8 mouse cellular contexts compared by ENCODE assay signal in the genomic region with DNA sequence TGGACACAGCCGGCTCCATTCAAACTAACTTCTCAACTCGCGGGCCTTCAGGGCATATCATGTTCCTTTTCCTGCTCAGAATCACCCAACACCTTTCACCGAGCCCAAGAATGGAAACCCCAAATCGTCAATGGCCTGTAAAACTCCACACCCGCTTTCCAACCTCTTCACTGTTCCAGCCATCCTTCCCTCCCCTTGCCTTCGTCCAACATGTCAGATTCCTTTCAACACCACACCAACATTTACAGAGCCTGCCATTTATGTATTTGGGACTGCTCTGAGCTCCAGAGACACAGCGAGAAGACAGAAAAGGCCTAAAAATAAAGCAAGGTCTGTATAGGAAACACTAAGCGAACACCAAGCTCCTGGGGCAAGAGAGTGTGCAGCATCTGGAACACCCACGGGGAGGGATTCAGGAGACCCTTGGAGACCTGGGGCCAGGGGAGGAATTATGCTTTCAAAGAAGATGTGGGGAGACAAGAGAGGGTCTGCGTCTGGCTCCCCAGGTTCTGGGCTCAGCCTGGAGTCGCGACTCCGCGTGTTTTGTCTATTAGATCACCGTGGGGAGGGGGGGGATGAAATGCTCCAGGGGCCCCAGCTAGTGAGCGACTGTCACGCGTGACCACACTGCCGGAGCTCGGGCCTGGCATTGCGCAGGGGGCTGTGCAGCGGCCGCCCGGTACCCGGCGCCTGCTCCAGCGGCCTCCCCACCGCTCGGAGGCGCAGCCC. TPM values are rescaled to one million over a fixed set of nuclear protein-coding genes. Genes with fewer than 3 reads are reported as not detected.
A peak's percentile ranks its signal among the peaks of the same experiment; 100 is the strongest.
DNase-seq lines count a peak whose midpoint lies in the region; ATAC-seq and TF ChIP-seq lines count a peak whose summit lies in the region.

No protein-coding gene starts in this region.

- H3K36me3 ChIP-seq in G1E (replicated peaks) (peaks cover 55% of the 10 kb centered on the region), macrophage (ENCODE audit: inconsistent target) (no peaks in the 10 kb centered on the region)
- H3K36me3 ChIP-seq in forebrain, embryonic 10.5 days (replicated peaks) = peaks cover 41% of the 10 kb centered on the region

- no peaks in the 10 kb centered on the region for H3K9me3 ChIP-seq in G1E (replicated peaks)
- H3K9me3 ChIP-seq in forebrain, embryonic 10.5 days = peaks cover 8% of the 10 kb centered on the region

- ATAC-seq in G1E (ENCODE audit: extremely low read depth, insufficient number of reproducible peaks, low FRiP score, poor library complexity, severe bottlenecking) = no peak

- no peak for DNase-seq in cerebellum, adult 2 months
- DNase-seq in cerebellum, adult 9-11 months = no peak
- no peak for DNase-seq in G1E (ENCODE audit: low spot score)
- peak; percentile 40 for DNase-seq in forebrain, embryonic 10.5 days (ENCODE audit: extremely low spot score, low spot score)
- peak; percentile 50 for DNase-seq in induced T-regulatory cell, adult 2 months (ENCODE audit: low read depth)
- DNase-seq in testis, postnatal 14 days (ENCODE audit: low spot score) = no peak
- no peak for DNase-seq in left cerebral cortex, adult 9 months (ENCODE audit: low spot score in 2 of 2)

- H3K4me3 ChIP-seq in cerebellum, adult 2 months (replicated peaks; ENCODE audit: insufficient read depth, low read depth, low read length) = peak overlapping the region; percentile 82
- H3K4me3 ChIP-seq in G1E (ENCODE audit: low read depth, low read length) (peak overlapping the region; percentile 88), macrophage (ENCODE audit: inconsistent target) (peak overlapping the region; percentile 92)
- H3K4me3 ChIP-seq in forebrain, embryonic 10.5 days = peak overlapping the region; percentile 98

- H3K27me3 ChIP-seq in cerebellum, adult 2 months (ENCODE audit: control insufficient read depth, insufficient read depth, low read length) = no peaks in the 10 kb centered on the region
- H3K27me3 ChIP-seq in G1E (ENCODE audit: insufficient read depth, low read length) = no peaks in the 10 kb centered on the region
- H3K27me3 ChIP-seq in forebrain, embryonic 10.5 days (ENCODE audit: poor library complexity, severe bottlenecking) = peaks cover 46% of the 10 kb centered on the region

- peaks cover 22% of the 10 kb centered on the region for H3K4me1 ChIP-seq in cerebellum, adult 2 months (ENCODE audit: control insufficient read depth, insufficient read depth, low read length)
- H3K4me1 ChIP-seq in G1E (ENCODE audit: insufficient read depth, low read depth, low read length) = peaks cover 61% of the 10 kb centered on the region
- H3K4me1 ChIP-seq in forebrain, embryonic 10.5 days = peaks cover 30% of the 10 kb centered on the region

- no peak for TF ChIP-seq CTCF in cerebellum, adult 2 months (IDR thresholded peaks at IDR 0.05; ENCODE audit: borderline replicate concordance, insufficient read depth, low read depth, low read length)
- no peak for TF ChIP-seq CTCF in G1E (IDR thresholded peaks at IDR 0.05; ENCODE audit: low read depth, low read length)

- H3K27ac ChIP-seq in cerebellum, adult 2 months (ENCODE audit: insufficient read depth, low read length) = peak overlapping the region; percentile 98
- peak overlapping the region; percentile 98 for H3K27ac ChIP-seq in forebrain, embryonic 10.5 days
- H3K27ac ChIP-seq in macrophage = peak overlapping the region; percentile 85

- TF ChIP-seq POLR2A in cerebellum, adult 2 months (IDR thresholded peaks at IDR 0.05; ENCODE audit: borderline replicate concordance, insufficient read depth, low read length) = no peak

- under 1% methylated on average over 31 of the region's 31 CpGs for WGBS in cerebellum, adult 2 months
- 2% methylated on average over 31 of the region's 31 CpGs for WGBS in forebrain, embryonic 10.5 days
- 2% methylated on average over 26 of the region's 31 CpGs for WGBS in macrophage (ENCODE audit: missing documents)

- H3K79me2 ChIP-seq in macrophage (ENCODE audit: inconsistent target) = peaks cover 52% of the 10 kb centered on the region

RNA-seq across cellular contexts. Expression of a gene that starts 1.0 kb away (rescaled TPM):
- 60.5 and 63.1 TPM in 2 replicates for polyA plus RNA-seq in cerebellum, adult 2 months (2012; rRNA removed)
- 16.7 and 21.3 TPM in 2 replicates for total RNA-seq in G1E (2014; fragmentation: Nextera tagmentation)
- total RNA-seq in G1E (2017) = 46.4 and 48.1 TPM in 2 replicates
- 73.3 and 81.7 TPM in 2 replicates for polyA plus RNA-seq in G1E (2012)
- polyA plus RNA-seq in forebrain, embryonic 10.5 days (2016; fragmentation: Nextera tagmentation; extraction: Ambion mirVana) = 46.7 and 48.6 TPM in 2 replicates
- 10 to 100 TPM in 22 of 26 experiments, 1 to 10 TPM in 4; 4.2 to 89.0 (median 47.5) TPM for total RNA-seq in macrophage (2018; cell fraction: chromatin; rRNA removed)
- total RNA-seq in macrophage (2018; cell fraction: cytosol; rRNA removed) = 10 to 100 TPM; 16.0 to 98.5 (median 45.4) TPM
- 100 to 1,000 TPM in 2 of 26 experiments, 10 to 100 TPM in 24; 11.3 to 126 (median 54.7) TPM for total RNA-seq in macrophage (2018; cell fraction: nucleus; rRNA removed)
- 27.5 to 46.5 TPM (median 35.7 TPM) in 3 replicates for polyA plus RNA-seq in macrophage (2018)

RNA-seq across cellular contexts. Expression of a gene that starts 10.1 kb away (rescaled TPM):
- polyA plus RNA-seq in cerebellum, adult 2 months (2012; rRNA removed) = 40.8 and 44.6 TPM in 2 replicates
- total RNA-seq in G1E (2014; fragmentation: Nextera tagmentation) (not detected in 2 replicates), G1E (2017) (0.11 TPM in 1 of 2 replicates, not detected in the other)
- polyA plus RNA-seq in G1E (2012) (not detected in 2 replicates), macrophage (2018) (not detected in 3 replicates)
- 0.07 and 0.10 TPM in 2 replicates for polyA plus RNA-seq in forebrain, embryonic 10.5 days (2016; fragmentation: Nextera tagmentation; extraction: Ambion mirVana)
- total RNA-seq in macrophage (2018; cell fraction: chromatin; rRNA removed) = not detected
- not detected for total RNA-seq in macrophage (2018; cell fraction: cytosol; rRNA removed)
- not detected for total RNA-seq in macrophage (2018; cell fraction: nucleus; rRNA removed)

RNA-seq across cellular contexts. Expression of a gene that starts 26.9 kb away (rescaled TPM):
- polyA plus RNA-seq in cerebellum, adult 2 months (2012; rRNA removed) = 70.9 and 72.4 TPM in 2 replicates
- 7.0 and 14.5 TPM in 2 replicates for total RNA-seq in G1E (2014; fragmentation: Nextera tagmentation)
- total RNA-seq in G1E (2017) = 9.1 and 11.0 TPM in 2 replicates
- 14.9 and 20.7 TPM in 2 replicates for polyA plus RNA-seq in G1E (2012)
- polyA plus RNA-seq in forebrain, embryonic 10.5 days (2016; fragmentation: Nextera tagmentation; extraction: Ambion mirVana) = 45.2 and 48.5 TPM in 2 replicates
- total RNA-seq in macrophage (2018; cell fraction: chromatin; rRNA removed) = 10 to 100 TPM; 13.3 to 67.7 (median 37.2) TPM
- total RNA-seq in macrophage (2018; cell fraction: cytosol; rRNA removed) = 10 to 100 TPM in 25 of 26 experiments, 1 to 10 TPM in 1; 9.9 to 21.9 (median 15.1) TPM
- 10 to 100 TPM; 10.5 to 54.0 (median 24.5) TPM for total RNA-seq in macrophage (2018; cell fraction: nucleus; rRNA removed)
- 4.0 to 14.4 TPM (median 12.6 TPM) in 3 replicates for polyA plus RNA-seq in macrophage (2018)

RNA-seq across cellular contexts. Expression of a gene that starts 49.6 kb away (rescaled TPM):
- polyA plus RNA-seq in cerebellum, adult 2 months (2012; rRNA removed) = 46.8 and 48.2 TPM in 2 replicates
- total RNA-seq in G1E (2014; fragmentation: Nextera tagmentation) (45.4 and 52.7 TPM in 2 replicates), G1E (2017) (74.3 and 89.3 TPM in 2 replicates)
- polyA plus RNA-seq in G1E (2012) (46.2 and 56.6 TPM in 2 replicates), macrophage (2018) (26.4 to 51.5 TPM (median 40.3 TPM) in 3 replicates)
- 18.3 and 18.8 TPM in 2 replicates for polyA plus RNA-seq in forebrain, embryonic 10.5 days (2016; fragmentation: Nextera tagmentation; extraction: Ambion mirVana)
- 100 to 1,000 TPM in 23 of 26 experiments, 10 to 100 TPM in 3; 86.2 to 201 (median 143) TPM for total RNA-seq in macrophage (2018; cell fraction: chromatin; rRNA removed)
- total RNA-seq in macrophage (2018; cell fraction: cytosol; rRNA removed) = 10 to 100 TPM; 19.2 to 38.5 (median 29.8) TPM
- total RNA-seq in macrophage (2018; cell fraction: nucleus; rRNA removed) = 100 to 1,000 TPM in 4 of 26 experiments, 10 to 100 TPM in 22; 43.4 to 123 (median 71.4) TPM

RNA-seq across cellular contexts. Expression of a gene that starts 53.0 kb away (rescaled TPM):
- 76.6 and 88.6 TPM in 2 replicates for polyA plus RNA-seq in cerebellum, adult 2 months (2012; rRNA removed)
- total RNA-seq in G1E (2014; fragmentation: Nextera tagmentation) (15.4 and 35.8 TPM in 2 replicates), G1E (2017) (30.3 and 31.2 TPM in 2 replicates)
- polyA plus RNA-seq in G1E (2012) (14.3 and 17.4 TPM in 2 replicates), macrophage (2018) (6.1 to 12.6 TPM (median 9.8 TPM) in 3 replicates)
- 40.4 and 42.9 TPM in 2 replicates for polyA plus RNA-seq in forebrain, embryonic 10.5 days (2016; fragmentation: Nextera tagmentation; extraction: Ambion mirVana)
- 10 to 100 TPM in 1 of 26 experiments, 1 to 10 TPM in 20, under 1 TPM in 4, not detected in 1; 0.66 to 10.1 (median 2.3) TPM for total RNA-seq in macrophage (2018; cell fraction: chromatin; rRNA removed)
- total RNA-seq in macrophage (2018; cell fraction: cytosol; rRNA removed) = 10 to 100 TPM in 23 of 26 experiments, 1 to 10 TPM in 3; 7.1 to 20.2 (median 15.3) TPM
- total RNA-seq in macrophage (2018; cell fraction: nucleus; rRNA removed) = 10 to 100 TPM in 7 of 26 experiments, 1 to 10 TPM in 19; 3.1 to 18.0 (median 7.2) TPM

Comparison
In these comparisons a context has a peak if more than half of its experiments do, and no peak if none do; other contexts are left out.
1. DNase-seq: peak in forebrain, embryonic 10.5 days (single experiment) and induced T-regulatory cell, adult 2 months (single experiment); none in cerebellum, adult 2 months (0 of 2), cerebellum, adult 9-11 months (single experiment), G1E (single experiment), testis, postnatal 14 days (single experiment) and left cerebral cortex, adult 9 months (0 of 2).
2. RNA of a gene that starts 10.1 kb away (polyA plus RNA-seq): 40.8 to 44.6 TPM in cerebellum, adult 2 months; 0.07 to 0.10 TPM in forebrain, embryonic 10.5 days, not detected in G1E and not detected in macrophage; every median in the first group is over 10 times any median in the second.
3. Peak in every context shown above with its lines, with median percentiles within 50 percentile points of each other: H3K27ac ChIP-seq and H3K4me3 ChIP-seq.